Mouse (Mus musculus) right cerebral cortex, postnatal 4 days (tissue): Measurements from ENCODE around the gene Dok1.
A peak's percentile ranks its signal among the peaks of the same experiment; 100 is the strongest.

Experiments
- DNase-seq: peaks from one replicate; pipeline ENCODE4 v3.0.0-alpha.2; 2022

Gene Dok1

DNA sequence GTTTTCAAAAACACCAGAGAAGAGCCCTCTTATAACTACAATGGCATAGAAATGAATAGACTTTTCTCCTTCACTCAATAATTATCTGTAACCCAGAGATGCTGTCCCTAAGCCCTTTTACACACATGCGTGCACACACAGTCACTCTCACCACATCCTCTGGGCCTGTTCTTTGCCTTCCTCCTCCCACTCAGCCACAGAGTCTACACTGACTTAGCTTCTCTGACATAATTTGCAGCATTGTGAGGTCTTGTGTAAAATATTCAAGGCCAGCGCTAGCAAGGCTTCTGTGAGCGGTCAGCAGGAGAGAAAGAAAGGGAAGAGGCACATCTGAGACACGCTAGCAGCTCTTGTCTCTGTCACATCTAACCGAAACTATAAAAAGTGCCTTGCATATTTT is 19.8 kb downstream of the Dok1 start:
- no peak for DNase-seq

DNA sequence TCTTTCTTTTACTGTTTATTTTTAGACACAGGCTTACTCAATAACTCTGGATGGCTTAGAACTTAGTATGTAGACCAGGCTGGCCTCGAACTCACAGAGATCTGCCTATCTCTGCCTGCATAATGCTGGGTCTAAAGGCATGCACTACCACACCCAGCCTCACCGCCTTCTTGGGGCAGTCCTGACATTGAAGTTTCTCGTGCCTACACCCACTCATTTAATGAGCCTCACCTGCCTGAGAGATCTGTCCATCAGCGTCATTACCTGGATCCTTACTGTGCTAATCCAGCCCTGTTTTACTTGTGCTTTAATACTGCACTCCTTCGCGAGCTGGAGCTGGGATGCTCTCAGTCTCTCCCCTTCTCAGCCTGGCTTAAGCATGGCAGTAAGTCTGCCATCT is 21.5 kb downstream of the Dok1 start:
- no peak for DNase-seq

DNA sequence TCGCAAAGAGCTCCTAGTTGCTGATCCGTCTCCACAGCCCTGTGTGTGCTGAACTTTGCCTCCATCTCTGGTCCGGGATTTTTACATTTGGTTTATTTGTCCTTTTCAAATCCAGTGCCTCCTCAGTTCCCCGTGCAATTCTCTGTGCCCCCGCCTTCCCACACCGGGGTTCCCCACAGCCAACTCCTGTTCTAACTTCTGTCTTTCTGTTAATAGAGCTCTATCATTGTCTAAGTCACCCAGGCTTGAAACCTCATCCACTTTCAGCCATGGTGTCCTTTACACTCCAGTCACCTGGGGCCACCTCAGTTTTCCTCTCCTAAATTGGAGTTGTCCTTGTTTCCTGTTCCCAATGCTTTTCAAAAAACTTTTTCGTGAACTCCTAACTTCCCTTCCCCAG is 22.0 kb downstream of the Dok1 start:
- no peak for DNase-seq

DNA sequence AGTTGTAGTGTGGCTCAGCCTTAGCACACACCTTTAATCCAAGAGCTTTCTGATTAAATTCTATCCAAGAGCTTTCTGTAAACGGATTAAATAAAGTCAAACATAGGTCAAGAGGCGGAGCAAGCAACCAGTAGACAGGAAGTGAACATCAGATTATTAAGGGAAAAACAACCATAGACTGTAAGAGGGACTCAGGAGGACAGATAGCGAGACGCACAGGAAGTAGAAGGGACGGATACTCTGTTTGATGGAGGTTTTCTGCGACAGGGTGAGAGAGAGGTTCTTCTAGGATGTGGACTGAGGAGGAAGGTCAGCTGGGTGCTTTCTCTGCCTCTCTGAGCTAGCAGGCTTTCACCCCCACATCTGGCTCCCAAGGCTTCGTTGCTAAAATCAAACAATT is 23.3 kb downstream of the Dok1 start:
- no peak for DNase-seq

DNA sequence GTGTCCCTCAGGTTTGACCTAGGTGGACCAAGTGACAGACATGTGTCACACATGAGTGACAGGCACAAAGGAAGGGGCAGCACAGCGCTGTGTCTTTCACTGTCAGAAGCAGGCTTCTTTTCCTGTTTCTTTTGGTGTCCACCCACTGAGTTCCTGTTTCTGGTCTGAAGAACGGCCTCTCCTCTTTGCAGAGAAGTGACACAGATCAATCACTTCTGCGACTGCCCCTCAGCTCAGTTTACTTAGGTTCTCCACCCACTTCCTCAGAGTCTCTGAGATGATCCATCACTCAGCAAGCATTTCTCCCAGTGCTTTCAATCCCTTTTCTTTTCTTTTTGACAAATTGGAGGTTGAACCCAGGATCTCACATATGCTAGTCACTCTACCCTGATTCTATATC is 24.6 kb downstream of the Dok1 start:
- no peak for DNase-seq

DNA sequence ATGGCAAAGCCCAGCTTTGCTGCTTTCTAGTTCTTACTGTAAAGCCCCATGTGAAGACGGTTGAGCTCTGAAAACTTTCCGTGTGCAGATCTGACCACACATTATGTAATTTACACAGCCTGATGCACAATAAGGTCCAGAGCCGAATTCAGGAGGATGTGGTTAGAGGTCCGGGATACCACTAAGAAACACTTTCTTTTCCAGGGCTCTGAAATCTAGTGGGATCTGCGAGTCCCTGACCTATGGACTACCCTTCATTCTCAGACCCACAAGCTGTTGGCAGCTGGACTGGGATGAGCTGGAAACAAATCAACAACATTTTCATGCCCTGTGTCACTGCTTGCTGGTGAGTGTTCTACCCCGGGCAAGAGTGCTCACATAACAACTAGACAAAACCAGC is 27.2 kb downstream of the Dok1 start:
- no peak for DNase-seq

DNA sequence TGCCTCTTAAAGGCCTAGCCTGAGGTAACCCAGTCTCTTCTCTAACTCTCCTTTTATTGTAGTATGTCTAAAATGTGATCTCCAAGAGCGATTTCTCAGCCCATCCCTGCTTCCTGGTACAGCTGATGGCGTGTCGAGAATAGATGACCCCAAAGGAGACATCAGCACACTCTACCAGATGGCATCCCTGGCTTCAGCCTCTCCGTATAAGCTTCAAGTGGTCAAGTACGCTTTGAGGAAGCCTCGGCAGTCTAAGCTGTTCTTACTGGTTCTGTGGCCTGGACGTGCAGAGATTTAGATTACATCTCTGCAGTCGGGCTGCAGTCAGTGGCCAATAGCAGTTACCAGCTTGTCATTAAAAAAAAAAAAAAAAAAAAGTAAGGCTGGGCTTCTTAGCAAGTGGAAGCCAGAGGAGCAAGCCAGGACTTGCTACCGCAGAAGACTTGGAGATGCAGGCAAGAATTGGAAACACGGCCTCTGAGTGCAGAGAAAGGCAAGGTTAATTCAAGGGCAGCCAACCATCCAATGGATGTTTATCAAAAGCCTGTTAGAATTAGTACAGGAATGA is 27.7 kb downstream of the Dok1 start:
- no peak for DNase-seq

DNA sequence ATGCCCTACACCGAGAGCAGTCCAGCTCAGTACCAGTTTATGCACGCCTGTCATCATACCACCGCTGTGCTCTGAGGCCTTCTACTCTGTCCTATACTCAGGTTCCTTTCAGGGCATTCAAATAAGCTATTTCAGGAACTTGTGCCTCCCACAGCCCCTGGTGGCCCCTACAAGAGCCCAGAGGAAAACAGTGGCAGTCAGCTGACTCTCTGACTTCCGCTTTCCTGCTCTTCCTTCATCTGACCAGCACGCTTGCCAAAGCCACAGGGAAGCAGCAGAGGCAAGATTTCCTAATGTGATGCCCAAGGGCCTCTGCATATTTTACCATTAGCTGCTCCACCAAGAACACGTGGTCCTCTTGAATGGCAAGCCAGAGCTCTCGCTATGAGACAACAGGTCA is 28.4 kb downstream of the Dok1 start:
- DNase-seq = no peak

DNA sequence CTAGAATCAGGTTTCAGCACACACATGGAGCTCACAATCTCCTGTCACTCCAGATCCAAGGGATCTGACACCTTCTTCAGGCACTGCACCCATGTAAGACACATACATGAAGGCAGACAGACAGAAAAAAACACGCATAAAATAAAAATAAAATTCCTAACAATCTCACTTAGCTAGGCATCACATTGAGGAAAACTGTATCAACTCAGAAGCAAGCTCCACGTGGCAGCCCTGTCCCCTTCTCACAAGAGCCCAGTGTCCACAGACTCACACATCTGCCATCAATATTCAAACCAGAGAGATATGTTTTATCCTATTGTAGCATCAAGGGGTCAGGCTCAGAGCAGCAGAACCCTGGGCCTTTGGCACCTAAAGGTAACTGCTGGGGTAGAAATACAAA is 29.0 kb downstream of the Dok1 start:
- no peak for DNase-seq

DNA sequence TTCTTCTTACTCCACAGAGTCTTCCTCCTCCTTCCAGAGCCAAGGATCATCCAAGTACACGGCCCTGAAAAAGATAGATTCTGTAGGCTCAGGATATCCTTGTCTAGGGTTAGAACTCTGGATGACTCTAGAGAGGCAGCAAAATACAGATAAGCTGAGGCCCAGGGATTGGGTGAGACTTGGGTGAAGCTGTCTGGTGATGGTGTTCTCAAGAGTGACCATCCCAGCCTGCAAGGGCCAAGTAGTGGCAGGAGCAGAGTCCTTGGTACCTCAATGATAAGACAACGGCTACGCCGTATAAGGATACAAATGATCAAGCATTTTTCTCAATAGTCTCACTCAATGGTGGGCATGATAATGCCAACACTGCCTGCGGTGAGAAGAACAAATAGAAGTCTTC is 29.4 kb downstream of the Dok1 start:
- DNase-seq = no peak

DNA sequence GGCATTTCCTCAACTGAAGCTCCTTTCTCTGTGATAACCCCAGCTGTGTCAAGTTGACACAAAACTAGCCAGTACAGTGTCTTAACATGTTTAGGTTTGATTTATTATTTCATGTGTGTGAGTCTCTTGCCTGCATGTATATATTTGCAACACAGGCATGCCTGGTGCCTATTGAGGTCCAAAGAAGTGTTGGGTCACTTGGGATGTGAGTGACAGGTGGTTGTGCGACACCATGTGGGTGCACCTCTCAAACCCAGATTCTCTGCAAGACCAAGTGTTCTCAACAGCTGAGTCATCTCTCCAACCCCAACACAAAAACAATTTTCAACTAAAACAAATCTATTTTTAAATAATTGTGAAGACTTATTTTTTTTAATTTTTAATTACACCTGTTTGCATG is 30.2 kb downstream of the Dok1 start:
- DNase-seq = no peak

DNA sequence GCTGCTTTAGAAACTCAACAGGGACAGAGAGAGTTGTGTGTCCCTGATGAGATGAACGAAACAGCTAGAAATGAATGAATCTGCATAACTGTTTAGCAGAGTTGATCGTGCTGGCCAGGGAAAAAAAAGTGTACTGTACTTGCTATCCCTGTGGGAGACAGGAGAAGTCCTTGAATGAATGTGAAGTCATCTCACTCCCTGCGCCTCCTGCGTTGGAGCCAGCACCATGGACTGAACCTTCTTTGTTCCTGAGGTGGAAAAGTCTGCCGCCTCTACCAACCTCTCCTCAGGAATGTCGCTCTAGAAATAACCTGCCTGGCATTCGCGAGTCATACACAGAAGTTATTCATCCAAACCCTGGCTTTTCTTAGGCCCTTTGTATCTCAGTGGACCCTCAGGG is 33.3 kb downstream of the Dok1 start:
- DNase-seq = no peak

DNA sequence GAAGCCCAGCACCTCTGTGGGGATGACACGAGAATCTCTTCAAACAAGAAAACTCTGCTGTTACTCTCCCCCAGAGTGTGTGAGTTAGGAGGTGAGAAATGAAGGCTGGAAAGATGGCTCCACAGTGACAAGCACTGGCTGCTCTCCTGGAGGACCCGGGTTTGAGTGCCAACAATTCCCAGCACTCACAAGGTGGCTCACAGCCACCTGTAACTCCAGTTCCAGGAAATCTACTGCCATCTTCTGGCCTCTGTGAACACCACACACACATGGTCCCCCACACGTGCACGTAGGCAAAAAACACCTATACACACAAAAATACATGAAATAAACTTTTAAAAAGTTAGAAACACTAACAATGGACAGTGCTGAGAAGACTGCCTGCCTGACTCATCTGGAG is 34.9 kb downstream of the Dok1 start:
- no peak for DNase-seq

DNA sequence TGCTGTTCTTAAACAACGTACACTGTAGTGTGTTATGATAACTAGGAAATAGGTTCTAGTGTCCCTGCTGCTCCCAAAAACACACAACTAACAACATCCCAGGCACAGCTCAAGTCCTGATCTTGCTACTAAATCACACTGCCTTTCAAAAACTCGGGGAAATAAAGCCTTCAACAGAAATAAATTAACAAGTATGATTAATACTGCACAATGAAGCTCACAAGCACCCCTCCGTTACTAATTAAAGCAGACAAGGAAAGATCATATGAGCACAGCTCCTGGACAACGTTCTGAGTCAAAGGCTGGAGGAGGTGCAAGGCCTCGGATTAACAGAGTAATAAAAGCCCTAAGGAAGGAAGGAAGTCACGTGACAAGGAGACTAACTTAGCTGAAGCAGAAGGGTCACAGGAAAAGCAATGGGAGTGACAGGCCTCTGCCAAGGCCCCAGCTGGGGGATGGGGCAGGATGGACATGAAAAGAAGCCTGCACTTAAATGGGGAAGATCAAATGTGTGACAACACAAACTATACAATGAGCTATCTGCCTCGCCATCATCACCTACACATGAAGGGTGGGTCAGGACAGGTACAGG is 35.7 kb downstream of the Dok1 start:
- DNase-seq = no peak

DNA sequence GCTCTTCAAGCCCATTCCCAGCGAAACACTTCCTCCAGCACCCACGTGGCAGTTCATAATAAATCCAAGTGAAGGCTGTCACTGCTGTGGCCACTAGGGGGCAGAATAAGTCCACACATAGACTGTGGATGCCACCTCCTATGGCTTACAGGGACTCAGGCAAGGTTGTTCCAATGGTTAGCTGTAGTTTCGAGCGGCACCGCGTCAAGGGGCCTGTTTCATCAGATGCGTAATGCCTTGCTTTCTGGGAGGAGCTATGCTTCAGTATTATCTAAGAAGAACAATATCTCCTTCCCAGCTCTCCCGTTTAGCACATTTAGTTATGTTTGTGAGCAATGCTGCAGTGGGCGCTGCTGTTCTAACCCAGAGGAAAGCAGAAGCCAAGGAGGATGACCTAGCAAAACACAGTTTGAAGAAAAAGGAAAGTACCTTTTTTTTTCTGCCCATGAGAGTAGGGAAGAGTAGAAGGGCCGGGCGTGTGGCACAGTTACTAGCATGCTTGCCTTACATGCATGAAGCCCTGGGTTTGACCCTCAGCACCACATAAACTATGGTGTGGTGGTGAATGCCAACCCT is 36.4 kb downstream of the Dok1 start:
- peak; percentile 83 for DNase-seq

DNA sequence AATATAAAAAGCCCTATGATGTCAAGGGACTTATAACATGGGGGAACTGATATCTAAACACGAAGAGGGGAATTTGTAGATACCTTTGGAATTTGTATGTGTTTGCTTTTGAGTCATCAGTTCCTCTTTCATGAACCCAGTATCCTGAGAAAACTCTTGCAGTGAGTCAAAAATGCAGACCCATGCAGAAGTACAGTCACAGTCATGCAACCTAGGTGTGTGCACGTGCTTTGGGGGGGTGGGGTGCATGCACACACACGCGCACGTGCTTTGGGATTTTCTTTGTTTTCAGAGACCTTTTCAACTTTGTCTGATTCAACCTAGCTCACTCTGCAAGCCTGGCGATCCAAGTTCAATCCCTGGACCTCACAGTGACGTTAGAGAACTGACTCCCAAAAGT is 38.9 kb downstream of the Dok1 start:
- no peak for DNase-seq

DNA sequence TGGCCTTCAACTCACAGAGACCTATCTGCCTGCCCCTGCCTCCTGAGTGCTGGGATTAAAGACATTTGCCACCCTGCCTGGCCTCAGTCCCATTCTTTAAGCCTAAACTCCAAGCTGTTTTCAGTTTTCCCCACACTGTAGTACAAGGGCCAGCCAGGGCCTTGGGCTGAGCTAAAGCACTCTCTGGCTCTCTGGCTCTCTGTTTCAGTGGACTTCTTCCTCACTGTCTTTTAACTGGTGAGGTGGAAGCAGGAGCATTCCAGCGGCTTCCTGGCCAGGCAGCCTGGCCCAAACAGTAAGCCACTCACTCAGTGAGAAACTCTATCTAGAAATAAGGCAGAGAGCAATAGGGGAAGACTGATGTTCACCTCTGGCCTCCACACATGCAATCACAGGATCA is 39.6 kb downstream of the Dok1 start:
- DNase-seq = no peak

DNA sequence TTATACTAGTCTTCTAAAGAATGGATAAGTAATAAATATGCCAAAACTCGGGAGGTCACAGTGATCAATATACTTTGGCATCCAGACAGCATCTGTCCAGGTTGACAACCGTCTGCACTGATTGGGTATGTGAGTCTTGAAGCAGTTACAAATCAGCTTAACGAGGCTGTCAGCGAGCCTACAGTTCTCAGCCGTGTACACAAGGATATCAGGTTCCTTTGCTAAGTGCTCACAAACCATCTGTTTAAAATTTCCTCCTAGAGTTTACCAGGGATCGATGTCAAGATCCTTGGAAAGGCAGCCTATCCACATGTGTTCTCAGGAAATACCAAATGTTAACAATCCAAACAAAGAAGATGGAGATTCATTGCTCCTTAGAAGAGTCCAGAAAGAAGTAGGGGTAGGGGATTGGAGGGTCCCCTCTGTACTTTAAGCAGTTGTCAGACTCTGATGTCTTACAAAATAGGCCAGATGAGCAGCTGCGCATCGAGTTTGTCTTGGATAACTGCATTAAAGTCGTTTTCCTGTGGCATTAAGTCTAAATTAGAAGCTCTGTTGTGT is 45.8 kb downstream of the Dok1 start:
- DNase-seq = no peak
